Mouse (Mus musculus) c-Kit-negative CD71-positive TER-119-positive erythroid progenitor cells, embryonic 14.5 days (primary cell): Measurements from ENCODE around the gene Dcaf15.
A peak's percentile ranks its signal among the peaks of the same experiment; 100 is the strongest.

Experiments
- DNase-seq: peaks from one replicate; pipeline ENCODE4 v3.0.0-alpha.2; 2013; ENCODE audit warnings: low read depth, low spot score

The Dcaf15 gene

GRCm38 (mm10) chr8:84104697-84105609 lies at the start of gene Dcaf15:
Dcaf15 (minus strand) TSS chr8:84104768.
- DNase-seq = peak; percentile 99

- DNase-seq = no peak
These were observed 44.6 kb upstream of the Dcaf15 start for GRCm38 (mm10) chr8:84149181-84149580.

- no peak for DNase-seq
These were observed 43.9 kb upstream of the Dcaf15 start for GRCm38 (mm10) chr8:84148531-84148850.

GRCm38 (mm10) chr8:84147769-84148530 lies 43.4 kb upstream of the Dcaf15 start, which contains the start of the genes Cc2d1a and 4930432K21Rik:
Cc2d1a (minus strand) TSS chr8:84147936.
4930432K21Rik (plus strand) TSS chr8:84148025.
- DNase-seq = peak; percentile 87

- DNase-seq = no peak
These were observed 42.8 kb upstream of the Dcaf15 start for GRCm38 (mm10) chr8:84147324-84147766.

GRCm38 (mm10) chr8:84144636-84145245 lies 40.2 kb upstream of the Dcaf15 start:
- no peak for DNase-seq

GRCm38 (mm10) chr8:84140838-84141237 lies 36.3 kb upstream of the Dcaf15 start:
- no peak for DNase-seq

- DNase-seq = no peak
These were observed 33.3 kb upstream of the Dcaf15 start for GRCm38 (mm10) chr8:84137848-84138247.

- no peak for DNase-seq
These were observed 27.7 kb upstream of the Dcaf15 start for GRCm38 (mm10) chr8:84132225-84132624.

GRCm38 (mm10) chr8:84130806-84131205 lies 26.2 kb upstream of the Dcaf15 start:
- DNase-seq = no peak

GRCm38 (mm10) chr8:84128277-84128676 lies 23.7 kb upstream of the Dcaf15 start:
- DNase-seq = no peak

GRCm38 (mm10) chr8:84127202-84127901 lies 22.8 kb upstream of the Dcaf15 start:
- DNase-seq = no peak

- DNase-seq = no peak
These were observed 22.2 kb upstream of the Dcaf15 start for GRCm38 (mm10) chr8:84126742-84127141.

- DNase-seq = no peak
These were observed 21.1 kb upstream of the Dcaf15 start, which contains the start of gene Podnl1 for GRCm38 (mm10) chr8:84125656-84126055. Podnl1 (plus strand) TSS chr8:84125989.

- no peak for DNase-seq
These were observed 17.6 kb upstream of the Dcaf15 start for GRCm38 (mm10) chr8:84122151-84122550.

- DNase-seq = no peak
These were observed 11.1 kb upstream of the Dcaf15 start for GRCm38 (mm10) chr8:84115646-84116045.

- DNase-seq = no peak
These were observed 1.9 kb upstream of the Dcaf15 start for GRCm38 (mm10) chr8:84106216-84107040.

- no peak for DNase-seq
These were observed 1.1 kb upstream of the Dcaf15 start for GRCm38 (mm10) chr8:84105676-84106075.

- peak; percentile 28 for DNase-seq
These were observed 347 bp downstream of the Dcaf15 start for GRCm38 (mm10) chr8:84104221-84104620.

GRCm38 (mm10) chr8:84103601-84104000 lies 967 bp downstream of the Dcaf15 start:
- no peak for DNase-seq
